Mouse (Mus musculus) forebrain, embryonic 10.5 days (tissue): Measurements from ENCODE around the gene Kcne1l. TPM values are rescaled to one million over a fixed set of nuclear protein-coding genes. Genes with fewer than 3 reads are reported as not detected.

Experiments used
- DNase-seq: peaks from one replicate; pipeline ENCODE4 v3.0.0-alpha.2; 2017; ENCODE audit warnings: low spot score; ENCODE audit errors: extremely low spot score
- H3K27ac ChIP-seq: fragments of 300-500 bp; sonication (generic); 2 replicates; pipeline ENCODE4 v1.5.1; 2016; ENCODE audit warnings: mild to moderate bottlenecking
- H3K27me3 ChIP-seq: fragments of 300-500 bp; sonication (generic); 2 replicates; pipeline ENCODE4 v1.6.1; 2016; ENCODE audit warnings: mild to moderate bottlenecking; ENCODE audit not compliant: poor library complexity, severe bottlenecking
- H3K36me3 ChIP-seq: fragments of 300-500 bp; sonication (generic); replicated peaks from 2 replicates; pipeline ENCODE4 v1.6.1; 2016; ENCODE audit warnings: mild to moderate bottlenecking, moderate library complexity
- H3K4me1 ChIP-seq: fragments of 300-500 bp; sonication (generic); 2 replicates; pipeline ENCODE4 v1.6.1; 2016
- H3K4me3 ChIP-seq: fragments of 300-500 bp; sonication (generic); 2 replicates; pipeline ENCODE4 v1.5.1; 2016; ENCODE audit warnings: mild to moderate bottlenecking, moderate library complexity
- H3K9me3 ChIP-seq: fragments of 300-500 bp; sonication (generic); 2 replicates; pipeline ENCODE4 v1.6.1; 2016; ENCODE audit warnings: mild to moderate bottlenecking, moderate library complexity
- WGBS: fragments of 180-500 bp; shearing (Covaris S2); methylation state at CpG from one replicate; pipeline ENCODE4 v1.1.7; 2016; 5-methylcytosine and 5-hydroxymethylcytosine counted together
- polyA plus RNA-seq: library from polyadenylated mRNA; unstranded; fragments of >200 nt; fragmentation: Nextera tagmentation; extraction: Ambion mirVana; gene quantifications from 2 replicates; pipeline ENCODE4 v1.2.1, GENCODE M21; 2016

Gene Kcne1l
- polyA plus RNA-seq, 1 experiment from 2014 or later, result 10.3 TPM

- WGBS, result 73% methylated on average over 3 of the region's 3 CpGs
- peaks cover 73% of the 10 kb centered on the region for H3K27me3 ChIP-seq
- DNase-seq, result no peak
Measured at GRCm38 (mm10) chrX:142276573-142276972, 29.5 kb downstream of the Kcne1l start.

GRCm38 (mm10) chrX:142276031-142276430, 30.1 kb downstream of the Kcne1l start:
- WGBS, result 83% methylated on average over 3 of the region's 3 CpGs
- H3K27me3 ChIP-seq, result peaks cover 73% of the 10 kb centered on the region
- no peak for DNase-seq

More at GRCm38 (mm10) chrX:142276573-142276972, 29.5 kb downstream of the Kcne1l start:
- Histone ChIP-seq H3K4me1 (no peaks in the 10 kb centered on the region), H3K36me3 (no peaks in the 10 kb centered on the region), H3K4me3 (no peak overlapping the region), H3K9me3 (no peaks in the 10 kb centered on the region), H3K27ac (no peak overlapping the region)

More at GRCm38 (mm10) chrX:142276031-142276430, 30.1 kb downstream of the Kcne1l start:
- no peak overlapping the region for H3K27ac ChIP-seq
- no peaks in the 10 kb centered on the region for H3K36me3 ChIP-seq
- H3K9me3 ChIP-seq, result no peaks in the 10 kb centered on the region
- H3K4me3 ChIP-seq, result no peak overlapping the region
- H3K4me1 ChIP-seq, result no peaks in the 10 kb centered on the region

Other genes with a start within 250 kb of the Kcne1l start
- gene Gucy2f, start 109.4 kb downstream of the Kcne1l start, polyA plus RNA-seq, result 0.01 TPM in 1 of 2 replicates, not detected in the other
- gene Nxt2, start 79.5 kb downstream of the Kcne1l start, polyA plus RNA-seq, result 7.9 and 8.6 TPM in 2 replicates
- gene Acsl4, start 84.2 kb upstream of the Kcne1l start, polyA plus RNA-seq, result 20.2 and 20.8 TPM in 2 replicates